Mouse (Mus musculus): ENCODE data around the gene Lman1l.

Lman1l gene

DNA sequence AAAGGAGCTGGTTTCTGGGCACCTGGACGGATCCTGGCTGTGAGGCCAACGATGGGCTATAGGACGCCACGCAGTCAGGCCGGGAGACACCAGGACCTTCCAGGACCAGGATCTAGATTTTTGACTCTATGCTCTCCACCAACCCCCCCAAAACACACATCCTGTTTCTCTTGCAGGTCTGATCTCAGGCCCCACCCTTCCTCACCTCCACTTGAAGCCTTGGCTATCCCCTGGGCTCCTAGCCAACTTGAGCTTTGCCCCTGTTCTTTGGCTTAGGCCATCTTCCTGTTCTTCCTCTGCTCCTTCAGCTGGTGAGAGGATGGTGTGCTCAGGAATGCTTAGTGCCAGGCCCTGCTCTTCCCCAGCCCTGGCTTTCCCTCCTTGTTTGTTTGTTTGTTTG lies at the start of gene Lman1l:
Gene Lman1l, minus strand, starts transcription at position 101 of the 400 bp plus-strand sequence.
- DNase-seq (ENCODE audit: low read depth, low spot score), result no peak

DNA sequence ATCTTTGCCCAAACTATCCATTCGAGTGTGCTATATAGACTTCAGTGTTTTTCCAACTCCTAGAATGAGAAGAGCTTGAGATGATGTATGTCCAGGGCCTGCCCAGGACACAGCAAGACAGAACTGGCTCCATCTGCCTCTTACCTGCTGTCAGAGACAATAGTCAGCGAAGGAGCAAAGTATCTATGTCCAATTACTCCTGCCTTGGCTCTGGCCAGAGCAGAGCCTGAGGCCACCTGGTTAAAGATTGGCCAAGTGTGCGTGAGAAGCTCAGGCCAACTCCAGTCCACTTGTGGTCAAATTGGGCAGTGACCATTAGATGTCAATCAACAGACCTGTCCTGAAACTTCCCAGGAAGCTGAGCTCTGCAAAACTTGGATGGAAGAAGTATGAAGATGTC lies 49.0 kb upstream of the Lman1l start:
- no peak for DNase-seq (ENCODE audit: low read depth, low spot score)

DNA sequence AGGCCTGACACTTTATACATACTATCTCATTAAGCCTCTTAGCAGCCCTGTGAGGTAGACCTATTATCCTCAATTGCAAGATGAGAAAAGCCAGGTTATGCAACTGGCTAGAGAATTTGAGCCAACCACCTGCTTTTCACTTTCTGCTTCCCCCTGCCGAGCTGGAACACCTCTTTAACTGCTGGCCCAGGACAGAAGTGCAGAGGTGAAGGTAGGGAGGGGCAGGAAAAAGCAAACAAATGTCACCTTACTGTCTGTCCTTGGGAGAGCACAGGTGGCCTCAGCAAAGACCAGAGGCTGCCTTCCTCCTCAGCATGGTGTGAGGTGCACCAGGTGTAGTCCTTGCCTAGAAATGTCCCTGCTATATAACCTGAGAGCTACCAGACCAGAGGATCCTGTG lies 47.7 kb upstream of the Lman1l start:
- DNase-seq (ENCODE audit: low read depth, low spot score), result no peak

DNA sequence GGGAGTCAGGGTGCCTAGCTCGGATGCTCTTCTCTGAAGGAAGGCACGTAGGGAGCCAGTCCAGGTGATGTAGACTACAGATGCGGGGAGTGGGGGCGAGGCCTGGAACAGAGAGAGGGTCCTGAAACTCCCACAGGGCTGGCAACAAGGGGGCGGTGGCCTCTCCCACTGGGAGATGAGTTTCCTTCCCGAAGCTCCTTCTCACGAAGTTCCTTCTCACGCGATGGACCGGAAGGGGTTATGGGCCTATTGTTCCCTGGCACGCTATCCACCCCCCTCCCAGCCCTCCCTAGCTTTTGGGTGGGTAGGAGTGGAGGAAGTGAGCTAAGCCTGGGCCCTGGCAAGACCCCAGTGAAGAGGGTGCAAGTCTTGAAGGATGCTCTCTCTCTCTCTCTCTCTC lies 47.2 kb upstream of the Lman1l start:
- no peak for DNase-seq (ENCODE audit: low read depth, low spot score)

DNA sequence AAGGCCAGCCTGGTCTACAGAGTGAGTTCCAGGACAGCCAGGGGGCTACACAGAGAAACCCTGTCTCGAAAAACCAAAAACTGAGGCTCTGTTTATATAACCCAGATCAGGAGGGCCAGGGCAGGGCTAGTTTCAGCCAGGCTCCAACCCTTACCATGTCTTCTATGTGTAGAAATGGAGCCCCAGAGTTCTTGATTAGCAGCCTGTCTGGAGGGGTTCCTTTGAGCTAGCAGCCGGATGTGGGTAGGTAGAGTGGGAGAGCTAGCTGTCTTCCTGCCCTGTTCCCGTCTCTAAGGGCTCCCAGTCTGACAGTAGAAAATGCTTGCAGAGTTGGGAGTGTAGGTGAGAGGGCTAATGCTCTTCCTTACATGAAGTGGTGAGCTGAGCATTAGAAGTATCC lies 46.6 kb upstream of the Lman1l start:
- no peak for DNase-seq (ENCODE audit: low read depth, low spot score)

DNA sequence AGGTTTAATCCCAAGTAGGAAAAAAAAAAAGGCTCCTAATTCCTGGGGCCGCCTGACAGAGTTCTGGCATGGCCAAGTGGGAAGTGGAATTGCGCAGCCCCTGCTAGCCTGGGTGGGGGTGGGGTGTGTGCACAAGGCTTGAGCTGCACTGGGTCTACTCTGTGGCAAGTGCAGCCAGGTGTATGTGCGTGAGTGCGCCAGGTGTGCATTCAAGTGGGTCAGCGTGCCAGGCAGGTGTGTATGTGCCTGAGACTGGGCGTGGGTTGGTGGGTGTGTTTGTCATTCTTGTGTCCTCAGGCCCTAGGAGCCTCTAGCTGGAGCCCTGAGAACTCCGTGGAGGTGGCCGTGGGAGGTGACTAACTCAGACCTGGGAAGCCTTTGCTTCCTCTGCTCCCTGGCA lies 46.0 kb upstream of the Lman1l start:
- DNase-seq (ENCODE audit: low read depth, low spot score), result no peak

DNA sequence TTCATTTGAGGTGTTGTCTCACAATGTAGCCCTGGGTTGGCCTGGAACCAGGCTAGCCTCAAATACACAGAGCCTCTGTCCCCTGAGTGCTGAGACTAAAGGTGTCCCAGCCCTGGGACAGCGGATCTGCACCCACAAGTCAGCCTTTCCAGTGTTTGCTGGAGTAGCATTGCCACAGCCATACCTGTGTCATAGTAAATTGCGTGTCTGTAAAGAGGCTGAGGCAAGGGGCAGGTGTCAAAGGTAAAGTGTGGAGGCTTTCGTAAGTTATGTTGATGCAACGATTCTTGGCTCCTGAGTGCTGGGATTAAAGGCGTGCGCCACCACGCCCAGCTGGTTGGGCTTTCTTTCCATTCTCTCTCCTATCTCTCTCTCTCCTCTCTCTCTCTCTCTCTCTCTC lies 44.0 kb upstream of the Lman1l start:
- no peak for DNase-seq (ENCODE audit: low read depth, low spot score)

DNA sequence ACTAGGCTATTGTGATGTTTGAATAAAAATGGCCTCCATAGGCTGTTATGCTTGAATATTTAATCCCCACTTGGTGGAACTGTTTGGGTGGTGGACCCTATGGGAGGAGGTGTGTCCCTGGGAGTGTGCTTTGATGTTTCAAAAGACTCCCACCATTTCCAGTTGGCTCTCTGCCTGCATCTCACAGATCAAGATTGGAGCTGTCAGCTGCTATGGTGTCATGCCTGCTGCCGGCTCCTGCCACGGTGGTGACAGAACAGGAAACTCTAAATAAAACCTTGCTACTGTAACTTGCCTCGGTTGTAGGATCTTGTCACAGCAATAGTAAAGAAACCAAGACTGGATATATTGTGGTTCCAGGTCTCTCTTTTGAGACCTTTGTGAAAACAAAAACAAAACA lies 41.0 kb upstream of the Lman1l start:
- DNase-seq (ENCODE audit: low read depth, low spot score), result no peak

DNA sequence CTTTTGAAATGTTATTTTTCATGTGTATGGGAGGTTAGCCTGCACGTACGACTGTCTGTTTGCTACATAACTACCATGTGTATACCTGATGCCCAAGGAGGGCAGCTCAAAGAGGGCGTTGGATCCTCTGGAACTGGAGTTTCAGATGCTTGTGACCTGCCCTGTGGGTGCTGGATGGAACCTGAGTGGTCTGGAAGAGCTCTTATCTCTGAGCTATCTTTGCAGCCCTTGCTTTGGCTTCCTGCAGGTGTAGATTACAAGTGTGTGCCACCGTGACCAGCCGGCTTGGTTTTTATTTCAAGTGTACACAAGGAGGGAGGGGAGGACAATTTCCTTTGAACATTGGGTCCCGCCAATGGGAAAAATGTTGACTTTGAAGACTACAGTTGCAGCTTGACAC lies 39.9 kb upstream of the Lman1l start:
- DNase-seq (ENCODE audit: low read depth, low spot score), result no peak

DNA sequence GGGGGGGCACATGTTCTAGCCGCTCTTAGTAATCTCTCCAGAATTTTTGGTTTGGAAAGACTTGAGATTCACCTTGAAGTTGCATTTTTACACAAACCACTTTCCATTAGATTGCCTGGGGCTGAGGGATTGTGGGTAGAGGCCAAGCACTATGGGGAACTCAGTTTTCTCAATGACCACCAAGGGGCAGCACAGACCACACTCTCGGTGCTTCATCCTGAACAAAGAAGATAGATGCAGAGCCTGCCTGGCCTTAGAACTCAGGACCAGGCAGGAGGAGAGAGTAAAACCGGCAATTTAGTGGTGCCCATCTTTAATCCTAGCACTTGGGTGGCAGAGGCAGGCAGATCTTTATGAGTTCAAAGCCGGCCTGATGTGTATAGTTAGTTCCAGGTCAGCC lies 39.2 kb upstream of the Lman1l start:
- peak; percentile 89 for DNase-seq (ENCODE audit: low read depth, low spot score)

DNA sequence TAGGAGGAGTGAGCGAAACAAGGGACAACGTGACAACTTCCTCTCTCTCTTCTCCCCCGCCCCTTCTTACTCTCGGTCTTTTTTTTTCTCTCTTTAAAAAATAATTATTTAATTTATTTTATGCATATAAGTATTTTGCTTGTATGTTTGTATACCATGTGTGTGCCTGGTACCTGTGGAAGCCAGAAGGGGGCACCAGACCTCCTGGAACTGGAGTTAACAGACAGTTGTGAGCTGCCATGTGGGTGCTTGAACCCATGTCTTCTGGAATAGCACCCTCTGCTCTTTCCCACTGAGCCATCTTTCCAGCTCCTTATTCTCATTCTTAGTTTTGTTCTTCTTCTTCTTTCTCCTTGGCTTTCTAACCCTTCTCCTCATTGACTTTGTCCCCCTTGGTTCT lies 38.4 kb upstream of the Lman1l start:
- peak; percentile 51 for DNase-seq (ENCODE audit: low read depth, low spot score)

DNA sequence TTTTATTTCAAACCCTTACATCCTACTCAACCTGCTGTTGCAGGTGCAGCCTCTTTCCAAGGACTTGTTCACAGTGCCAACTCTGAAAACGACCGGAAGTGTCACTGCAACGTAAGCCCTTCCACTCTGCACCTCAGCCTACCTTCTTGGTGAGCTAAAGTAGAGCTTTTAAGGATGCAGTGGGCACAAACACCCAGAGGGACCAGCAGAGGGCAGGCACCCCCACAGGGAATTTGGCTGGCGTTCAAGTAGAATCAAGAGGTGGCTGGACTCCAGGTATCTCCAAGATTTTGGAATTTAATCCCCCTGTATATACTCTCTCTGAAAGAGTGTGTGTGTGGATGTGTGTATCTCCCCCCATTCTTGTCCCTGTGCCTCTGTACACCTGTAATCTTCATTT lies 37.3 kb upstream of the Lman1l start:
- no peak for DNase-seq (ENCODE audit: low read depth, low spot score)

DNA sequence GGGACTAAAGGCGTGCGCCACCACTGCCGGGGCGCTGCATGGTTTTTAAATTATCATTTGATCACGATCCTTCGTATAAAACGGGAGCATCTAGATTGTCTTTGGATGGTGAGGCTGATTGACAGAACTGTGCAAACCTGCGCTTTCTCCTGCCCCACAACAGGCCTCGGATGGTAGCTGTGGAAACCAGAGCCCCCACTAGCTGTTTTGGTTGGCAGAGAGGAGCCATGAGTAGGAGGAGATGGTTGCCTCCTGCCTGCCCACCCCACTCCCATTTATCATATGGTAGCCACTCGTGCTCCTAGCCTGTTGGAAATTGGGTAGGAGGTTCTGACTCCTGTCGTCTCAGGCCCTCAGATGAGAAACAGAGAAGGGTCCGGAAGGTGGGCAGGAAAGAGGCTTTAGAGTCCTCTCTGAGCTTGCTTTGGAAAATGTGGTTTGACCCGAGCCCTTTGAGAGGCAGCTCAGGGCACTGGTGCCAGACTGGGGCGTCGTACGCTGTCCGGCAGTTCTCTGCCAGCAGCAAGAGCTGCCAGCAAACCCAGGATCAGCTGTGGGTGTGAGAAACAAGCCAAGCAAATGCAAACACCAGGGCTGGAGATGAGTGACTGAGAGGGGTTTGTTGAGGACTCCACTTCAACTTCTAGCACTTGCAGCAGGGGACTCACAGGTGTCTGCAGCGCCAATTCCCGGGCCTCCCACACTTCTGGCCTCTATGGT lies 36.2 kb upstream of the Lman1l start:
- no peak for DNase-seq (ENCODE audit: low read depth, low spot score)

DNA sequence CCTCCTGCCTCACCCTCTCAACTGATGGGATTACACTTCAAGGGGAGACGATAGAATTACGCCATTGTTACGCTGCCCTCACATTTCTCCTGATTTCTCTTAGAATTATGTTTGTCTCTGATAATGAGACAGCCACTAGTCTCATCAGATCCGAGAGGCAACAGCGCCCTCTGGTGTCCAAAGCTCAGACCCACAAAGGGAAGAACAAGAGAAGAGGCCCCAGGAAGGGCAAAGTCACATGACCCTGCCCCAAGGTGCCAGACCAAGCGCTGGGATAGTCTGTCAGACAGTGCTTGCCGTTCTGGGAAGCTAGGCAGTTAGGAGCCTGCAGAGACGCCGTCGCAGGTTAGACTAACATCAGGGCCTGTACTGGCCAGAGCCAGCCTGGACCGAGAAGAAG lies 35.2 kb upstream of the Lman1l start:
- peak; percentile 92 for DNase-seq (ENCODE audit: low read depth, low spot score)

DNA sequence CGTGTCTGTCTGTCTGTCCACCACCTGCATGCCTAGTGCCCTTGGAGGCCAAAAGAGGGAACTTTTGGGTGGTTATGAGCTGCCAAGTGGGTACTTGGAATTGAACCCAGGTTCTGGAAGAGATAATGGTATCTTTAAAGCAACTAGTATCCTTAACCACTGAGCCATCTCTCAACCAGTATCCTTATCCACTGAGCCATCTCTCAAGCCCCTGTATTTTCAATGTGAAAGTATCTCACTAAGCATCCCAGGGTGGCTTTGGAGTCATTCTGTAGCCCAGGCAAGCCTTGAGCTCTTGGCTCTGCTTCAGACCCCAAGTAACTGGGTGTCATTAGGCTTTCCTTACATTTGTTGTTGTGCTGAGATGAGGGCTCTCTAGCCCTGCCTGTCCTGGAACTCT lies 34.4 kb upstream of the Lman1l start:
- no peak for DNase-seq (ENCODE audit: low read depth, low spot score)

DNA sequence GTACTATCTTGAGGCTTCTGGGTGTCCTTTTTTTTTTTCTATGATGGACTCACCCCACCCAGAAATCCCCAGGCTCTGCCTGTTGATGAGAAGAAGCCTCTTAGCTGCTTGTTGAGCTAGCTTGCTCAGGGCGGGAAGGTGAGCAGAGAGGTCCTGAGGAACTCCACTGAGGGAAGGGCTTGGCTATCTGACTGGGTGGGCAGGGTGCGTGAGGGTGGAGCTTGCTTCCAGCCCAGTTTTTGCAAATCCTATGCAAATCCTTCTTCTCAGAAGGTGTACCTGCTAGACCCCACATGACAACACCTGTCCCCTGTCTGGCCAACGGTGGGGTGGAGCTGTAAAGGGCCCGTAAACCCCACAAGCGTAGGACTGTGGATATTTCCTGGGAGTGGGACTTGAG lies 32.7 kb upstream of the Lman1l start, which contains the start of gene Csk:
Gene Csk, minus strand, starts transcription at position 349 of the 400 bp plus-strand sequence.
- DNase-seq (ENCODE audit: low read depth, low spot score), result peak; percentile 54

DNA sequence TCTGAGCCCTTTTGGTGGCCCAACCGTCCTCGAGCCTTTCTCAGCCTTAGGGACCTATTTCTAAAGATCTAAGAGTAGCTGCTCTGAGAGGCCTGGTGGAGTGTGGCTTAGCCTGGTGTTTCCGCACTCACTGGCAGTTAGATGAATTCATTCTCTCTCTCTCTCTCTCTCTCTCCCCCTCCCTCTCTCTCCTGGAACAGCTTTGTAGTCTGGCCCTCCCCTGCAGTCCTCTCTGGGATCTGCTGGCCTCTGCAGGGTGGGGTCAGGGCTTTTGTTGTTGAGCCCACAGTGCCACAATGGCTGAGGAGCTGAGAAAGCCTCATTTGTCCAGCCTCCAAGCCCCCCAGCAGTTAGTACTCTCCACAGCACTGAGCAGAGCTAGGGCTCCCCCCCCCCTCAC lies 32.3 kb upstream of the Lman1l start:
- DNase-seq (ENCODE audit: low read depth, low spot score), result no peak

DNA sequence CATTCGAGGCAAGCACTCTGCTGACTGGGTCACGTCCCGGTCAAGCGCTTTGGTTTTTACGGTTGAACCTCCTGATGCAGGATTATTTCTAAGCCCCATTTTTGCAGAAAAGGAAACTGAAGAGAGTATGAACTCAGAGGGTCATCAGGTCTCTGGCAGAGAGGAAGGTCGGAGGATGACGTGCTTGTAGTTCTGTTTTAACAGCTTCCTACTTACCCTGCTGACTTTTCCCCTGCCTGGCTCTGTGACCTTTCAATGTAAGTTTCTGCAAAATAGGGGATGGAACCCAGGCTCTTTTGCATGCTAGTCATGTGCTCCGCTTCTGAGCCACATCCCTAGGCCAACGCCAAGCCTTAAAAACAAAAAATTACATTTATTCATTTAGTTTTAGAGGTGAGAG lies 31.8 kb upstream of the Lman1l start:
- DNase-seq (ENCODE audit: low read depth, low spot score), result no peak

DNA sequence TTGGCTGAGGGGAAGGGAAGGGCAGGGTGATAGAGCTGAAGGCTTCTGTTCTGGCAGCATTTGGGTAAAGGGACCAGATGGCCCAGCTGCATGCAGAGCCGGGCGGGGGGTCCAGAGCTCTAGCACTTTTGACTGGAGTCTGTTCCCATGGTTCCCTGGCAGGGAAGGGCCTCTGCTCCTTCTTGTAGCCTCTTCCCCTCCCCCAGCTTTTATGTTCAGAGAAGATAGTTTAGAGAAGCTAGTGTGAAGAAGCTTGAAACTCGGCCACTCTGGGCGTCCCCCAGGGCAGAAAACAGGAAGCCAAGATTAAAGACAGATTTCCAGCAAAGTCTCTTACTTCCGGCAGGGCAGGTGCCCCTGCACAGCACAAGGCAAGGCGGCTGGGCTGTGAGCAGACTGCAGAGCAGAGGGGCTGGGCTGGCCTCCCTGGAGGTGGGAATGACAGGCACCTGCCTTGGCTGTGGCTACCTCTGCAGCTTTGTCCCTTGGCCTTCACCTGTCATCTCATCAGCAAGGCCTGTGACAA lies 30.3 kb upstream of the Lman1l start:
- DNase-seq (ENCODE audit: low read depth, low spot score), result no peak

DNA sequence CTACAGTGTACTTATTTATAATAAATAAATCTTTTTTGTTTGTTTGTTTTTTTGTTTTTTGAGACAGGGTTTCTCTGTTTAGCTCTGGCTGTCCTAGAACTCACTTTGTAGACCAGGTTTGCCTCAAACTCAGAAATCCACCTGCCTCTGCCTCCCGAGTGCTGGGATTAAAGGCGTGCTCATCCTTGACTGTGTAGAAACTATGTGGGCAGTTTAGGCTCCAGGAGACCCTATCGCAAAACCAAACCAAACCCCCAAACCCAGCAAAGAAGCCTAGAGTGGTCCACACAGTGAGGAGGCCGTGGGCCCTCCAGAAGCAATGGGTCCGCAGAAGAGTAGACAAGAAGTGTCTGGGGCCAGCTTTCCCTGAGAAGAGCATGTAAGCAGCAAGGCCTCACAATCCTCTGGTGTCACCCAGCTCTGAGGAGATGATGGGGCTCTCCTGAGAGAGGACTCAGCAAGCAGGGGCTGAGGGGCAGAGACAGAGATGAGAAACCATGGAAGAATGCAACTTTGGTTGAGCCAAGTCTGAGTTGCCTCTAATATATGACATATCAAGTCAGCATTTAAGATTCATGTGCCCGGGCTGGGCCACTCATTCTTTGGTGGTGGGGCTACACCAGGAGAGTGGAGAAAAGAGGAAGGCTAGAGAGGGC lies 29.7 kb upstream of the Lman1l start:
- DNase-seq (ENCODE audit: low read depth, low spot score), result no peak

DNA sequence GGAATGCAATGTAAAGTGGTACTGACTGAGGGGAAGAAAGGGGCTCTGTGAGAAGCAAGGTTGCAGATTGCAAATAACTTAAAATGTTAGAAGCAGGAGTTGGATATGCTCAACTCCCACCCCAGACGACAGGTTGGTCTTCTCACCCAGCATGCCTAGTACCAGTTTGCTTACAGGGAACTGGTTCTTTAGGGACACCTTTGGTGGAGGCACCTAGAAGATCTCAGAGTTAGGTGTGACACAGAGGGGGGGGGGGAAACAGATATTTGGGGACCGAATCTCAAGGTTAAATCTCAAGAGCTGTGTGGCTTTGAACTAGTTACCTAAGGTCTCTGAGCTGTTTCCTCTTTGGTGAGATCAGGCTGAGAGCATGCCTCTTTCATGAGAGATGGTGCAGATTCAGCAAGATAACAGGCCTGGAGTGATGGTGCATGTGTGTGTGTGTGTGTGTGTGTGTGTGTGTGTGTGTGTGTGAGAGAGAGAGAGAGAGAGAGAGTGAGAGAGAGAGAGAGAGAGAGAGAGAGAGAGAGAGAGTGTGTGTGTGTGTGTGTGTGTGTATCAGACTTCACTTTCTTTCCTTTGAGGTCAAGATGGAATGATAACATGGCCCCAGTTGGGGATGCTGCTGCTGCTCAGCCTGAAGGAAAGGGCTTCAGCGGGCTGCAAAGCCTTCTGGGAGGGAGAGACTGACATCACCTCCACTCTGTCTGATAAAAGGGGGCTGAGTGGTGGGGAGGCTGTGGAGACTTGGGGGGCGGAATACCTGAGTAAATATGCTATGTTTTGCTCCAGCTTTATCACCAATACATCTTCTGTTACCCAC lies 26.9 kb upstream of the Lman1l start:
- no peak for DNase-seq (ENCODE audit: low read depth, low spot score)

DNA sequence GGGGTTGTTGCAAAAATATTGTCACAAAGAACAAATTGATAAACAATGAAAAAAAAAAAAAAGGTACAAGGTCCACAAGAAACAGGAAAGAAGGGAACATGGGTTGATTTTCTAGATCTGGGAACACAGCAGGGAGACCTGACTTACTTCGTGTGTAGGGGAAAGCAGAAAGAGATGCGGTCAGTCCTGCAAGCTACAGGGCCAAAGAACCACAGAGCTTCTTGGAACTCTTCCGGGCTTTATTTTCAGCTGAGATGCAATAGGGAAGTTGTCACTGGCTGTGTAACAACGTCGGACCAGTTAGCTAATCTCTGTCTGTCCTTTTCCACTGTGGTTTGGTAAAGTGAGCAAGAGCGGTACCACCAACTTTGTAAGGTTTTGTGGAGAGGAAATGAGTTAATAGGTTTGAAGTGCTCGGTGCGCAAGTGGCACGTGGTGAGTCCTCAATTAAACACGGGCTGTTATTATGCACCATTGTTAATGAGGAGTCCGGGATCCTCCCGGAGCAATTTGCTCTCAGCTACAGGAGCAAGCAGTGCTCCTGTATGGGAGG lies 26.1 kb upstream of the Lman1l start:
- DNase-seq (ENCODE audit: low read depth, low spot score), result no peak
